Mouse (Mus musculus) heart, embryonic 14.5 days (tissue): ENCODE results near the gene Tmf1. TPM values are rescaled to one million over a fixed set of nuclear protein-coding genes. Genes with fewer than 3 reads are reported as not detected.

ENCODE experiments used
- ATAC-seq: fragments of 200-750 bp; cut with Nextera tagmentation; 2 replicates; pipeline ENCODE4 v1.8.0; 2017; ENCODE audit warnings: low read depth, moderate TSS enrichment; ENCODE audit not compliant: insufficient number of reproducible peaks, insufficient read depth, low FRiP score
- H3K27ac ChIP-seq, 2 experiments: fragments of 200-500 bp in 1 of 2; fragments of 300-500 bp in 1 of 2; sonication (generic) in 1 of 2; replicated peaks in 1 of 2; 2 replicates each; pipeline ENCODE4 v1.5.1; 2012 to 2014; ENCODE audit warnings: low read depth in 2 of 2, low read length in 2 of 2, control low read depth in 1 of 2, mild to moderate bottlenecking in 1 of 2, mixed read lengths in 1 of 2; ENCODE audit not compliant: control insufficient read depth in 1 of 2, insufficient read depth in 1 of 2
- H3K27me3 ChIP-seq: fragments of 300-500 bp; sonication (generic); 2 replicates; pipeline ENCODE4 v1.6.1; 2014; ENCODE audit warnings: mild to moderate bottlenecking, low read length, control low read depth; ENCODE audit not compliant: control insufficient read depth, insufficient read depth
- H3K36me3 ChIP-seq: fragments of 300-500 bp; sonication (generic); 2 replicates; pipeline ENCODE4 v1.6.1; 2014; ENCODE audit warnings: mild to moderate bottlenecking, control low read depth, low read length, mixed read lengths; ENCODE audit not compliant: control insufficient read depth, insufficient read depth
- H3K4me1 ChIP-seq, 2 experiments: fragments of 200-500 bp in 1 of 2; fragments of 300-500 bp in 1 of 2; sonication (generic) in 1 of 2; 2 replicates each; pipeline ENCODE4 v1.6.1; 2012 to 2014; ENCODE audit warnings: low read length in 2 of 2, control low read depth in 1 of 2, mixed read lengths in 1 of 2; ENCODE audit not compliant: control insufficient read depth in 2 of 2, insufficient read depth in 2 of 2
- H3K4me2 ChIP-seq: fragments of 300-500 bp; sonication (generic); 2 replicates; pipeline ENCODE4 v1.6.1; 2014; ENCODE audit warnings: mild to moderate bottlenecking, low read length
- H3K4me3 ChIP-seq, 2 experiments: fragments of 200-500 bp in 1 of 2; fragments of 300-500 bp in 1 of 2; sonication (generic) in 1 of 2; 2 replicates each; pipeline ENCODE4 v1.5.1; 2012 to 2014; ENCODE audit warnings: low read length in 2 of 2, mild to moderate bottlenecking in 2 of 2, control low read depth in 1 of 2, low read depth in 1 of 2, moderate library complexity in 1 of 2; ENCODE audit not compliant: control insufficient read depth in 1 of 2, insufficient read depth in 1 of 2
- H3K9ac ChIP-seq: fragments of 300-500 bp; sonication (generic); 2 replicates; pipeline ENCODE4 v1.6.1; 2014; ENCODE audit warnings: mild to moderate bottlenecking, low read length
- H3K9me3 ChIP-seq: fragments of 300-500 bp; sonication (generic); 2 replicates; pipeline ENCODE4 v1.6.1; 2016; ENCODE audit warnings: low read length, control low read depth; ENCODE audit not compliant: control insufficient read depth
- WGBS: fragments of 180-500 bp; shearing (Covaris S2); extraction: QIAGEN DNeasy Blood & Tissue Kit; methylation state at CpG from one replicate; pipeline ENCODE4 v1.1.7; 2014; 5-methylcytosine and 5-hydroxymethylcytosine counted together
- polyA plus RNA-seq: library from polyadenylated mRNA; unstranded; fragments of >200 nt; fragmentation: Nextera tagmentation; extraction: Ambion mirVana; gene quantifications from 2 replicates; pipeline ENCODE4 v1.2.1, GENCODE M21; 2014

The Tmf1 gene
- polyA plus RNA-seq, 1 experiment from 2014 or later = 25.1 TPM

- H3K9me3 ChIP-seq = no peaks in the 10 kb centered on the region
- ATAC-seq = no peak
- no peaks in the 10 kb centered on the region for H3K27me3 ChIP-seq
- peaks cover 4% of the 10 kb centered on the region for H3K36me3 ChIP-seq
- H3K4me3 ChIP-seq = no peak overlapping the region
- peaks cover 9 to 29% of the 10 kb centered on the region in 2 experiments for H3K4me1 ChIP-seq
- H3K9ac ChIP-seq = no peak overlapping the region
- H3K27ac ChIP-seq = no peak overlapping the region
- WGBS = 86% methylated on average over 4 of the region's 4 CpGs
- no peak overlapping the region for H3K4me2 ChIP-seq
Measured at GRCm38 (mm10) chr6:97209751-97210150, 30.8 kb upstream of the Tmf1 start.

GRCm38 (mm10) chr6:97209201-97209600 lies 30.3 kb upstream of the Tmf1 start:
- Histone ChIP-seq H3K27ac (no peak overlapping the region), H3K9me3 (no peaks in the 10 kb centered on the region), H3K36me3 (no peaks in the 10 kb centered on the region), H3K4me2 (no peak overlapping the region), H3K4me1 (peaks cover 11 to 34% of the 10 kb centered on the region in 2 experiments), H3K27me3 (no peaks in the 10 kb centered on the region), H3K9ac (no peak overlapping the region), H3K4me3 (no peak overlapping the region)
- no peak for ATAC-seq
- WGBS = 57% methylated on average over 3 of the region's 3 CpGs

GRCm38 (mm10) chr6:97208406-97208805 lies 29.5 kb upstream of the Tmf1 start:
- H3K9ac ChIP-seq = no peak overlapping the region
- H3K9me3 ChIP-seq = no peaks in the 10 kb centered on the region
- peak overlapping the region; percentile 4 to 27; a peak in 1 of 4 replicates for H3K27ac ChIP-seq
- no peak overlapping the region for H3K4me2 ChIP-seq
- H3K27me3 ChIP-seq = no peaks in the 10 kb centered on the region
- peaks cover 11 to 36% of the 10 kb centered on the region in 2 experiments for H3K4me1 ChIP-seq
- no peak overlapping the region for H3K4me3 ChIP-seq
- H3K36me3 ChIP-seq = no peaks in the 10 kb centered on the region
- 51% methylated on average over 3 of the region's 3 CpGs for WGBS
- no peak for ATAC-seq

GRCm38 (mm10) chr6:97207085-97207484 lies 28.2 kb upstream of the Tmf1 start:
- 75% methylated on average over 4 of the region's 4 CpGs for WGBS
- ATAC-seq = no peak

GRCm38 (mm10) chr6:97205439-97205885 lies 26.5 kb upstream of the Tmf1 start, which contains the start of gene Uba3:
Uba3 (minus strand) TSS chr6:97205647.
- no peaks in the 10 kb centered on the region for H3K9me3 ChIP-seq
- peak within 1 kb of the TSS; percentile 87 for H3K4me2 ChIP-seq
- peak within 1 kb of the TSS; percentile 68 to 89 for H3K27ac ChIP-seq
- H3K4me3 ChIP-seq = peak within 1 kb of the TSS; percentile 96 to 99
- H3K27me3 ChIP-seq = no peaks in the 10 kb centered on the region
- H3K36me3 ChIP-seq = peaks cover 18% of the 10 kb centered on the region
- H3K9ac ChIP-seq = peak within 1 kb of the TSS; percentile 100
- under 1% methylated on average over 35 of the region's 38 CpGs for WGBS
- peak; percentile 98 for ATAC-seq
- peaks cover 5 to 18% of the 10 kb centered on the region in 2 experiments; a peak in 3 of 4 replicates for H3K4me1 ChIP-seq

More at GRCm38 (mm10) chr6:97207085-97207484, 28.2 kb upstream of the Tmf1 start:
- H3K9ac ChIP-seq = no peak overlapping the region
- no peak overlapping the region for H3K4me3 ChIP-seq
- no peak overlapping the region for H3K27ac ChIP-seq
- H3K9me3 ChIP-seq = no peaks in the 10 kb centered on the region
- H3K4me2 ChIP-seq = no peak overlapping the region
- H3K27me3 ChIP-seq = no peaks in the 10 kb centered on the region
- H3K4me1 ChIP-seq = peaks cover 8 to 26% of the 10 kb centered on the region in 2 experiments
- peaks cover 5% of the 10 kb centered on the region for H3K36me3 ChIP-seq

- Histone ChIP-seq H3K27me3 (no peaks in the 10 kb centered on the region), H3K9ac (peak overlapping the region; percentile 100), H3K9me3 (no peaks in the 10 kb centered on the region), H3K27ac (peak overlapping the region; percentile 68 to 89), H3K4me1 (peaks cover 5 to 15% of the 10 kb centered on the region in 2 experiments; a peak in 3 of 4 replicates), H3K4me2 (peak overlapping the region; percentile 87), H3K36me3 (peaks cover 23% of the 10 kb centered on the region), H3K4me3 (peak overlapping the region; percentile 96 to 99)
- ATAC-seq = peak; percentile 42; the same call in 1 of the 2 replicates
- WGBS = under 1% methylated on average over 16 of the region's 16 CpGs
Measured at GRCm38 (mm10) chr6:97204952-97205351, 26.0 kb upstream of the Tmf1 start.

- H3K4me2 ChIP-seq = peak overlapping the region; percentile 87
- ATAC-seq = no peak
- 0 out of 4 replicates have a peak overlapping the region, but pooled peaks of 1 of the 2 experiments have one; percentile 89 for H3K27ac ChIP-seq
- peak overlapping the region; percentile 100 for H3K9ac ChIP-seq
- H3K36me3 ChIP-seq = peaks cover 26% of the 10 kb centered on the region
- H3K27me3 ChIP-seq = no peaks in the 10 kb centered on the region
- 16% methylated on average over 9 of the region's 9 CpGs for WGBS
- H3K4me1 ChIP-seq = peaks cover 5 to 15% of the 10 kb centered on the region in 2 experiments; a peak in 3 of 4 replicates
- H3K9me3 ChIP-seq = no peaks in the 10 kb centered on the region
- peak overlapping the region; percentile 96 to 99 for H3K4me3 ChIP-seq
Measured at GRCm38 (mm10) chr6:97204252-97204869, 25.4 kb upstream of the Tmf1 start.
